Mouse (Mus musculus) liver, adult 2 months (tissue): ENCODE data around the gene H2afy. TPM values are rescaled to one million over a fixed set of nuclear protein-coding genes. Genes with fewer than 3 reads are reported as not detected.

ENCODE experiments used
- DNase-seq: peaks from one replicate; pipeline ENCODE4 v3.0.0-alpha.2; 2011; ENCODE audit warnings: low read depth, low spot score; ENCODE audit errors: extremely low read depth
- H3K27ac ChIP-seq: fragments of 200-500 bp; replicated peaks from 2 replicates; pipeline ENCODE4 v1.5.1; 2012; ENCODE audit warnings: low read depth, mild to moderate bottlenecking, control low read depth, inconsistent platforms, low read length; ENCODE audit not compliant: insufficient read depth
- H3K27me3 ChIP-seq: fragments of 200-500 bp; 2 replicates; pipeline ENCODE4 v1.6.1; 2012; ENCODE audit warnings: mild to moderate bottlenecking, moderate library complexity, low read length, inconsistent platforms; ENCODE audit not compliant: control insufficient read depth, insufficient read depth
- H3K36me3 ChIP-seq: fragments of 200-500 bp; 2 replicates; pipeline ENCODE4 v1.6.1; 2012; ENCODE audit warnings: low read length, inconsistent platforms; ENCODE audit not compliant: control insufficient read depth, insufficient read depth
- H3K4me1 ChIP-seq: fragments of 200-500 bp; 2 replicates; pipeline ENCODE4 v1.6.1; 2011; ENCODE audit warnings: low read length; ENCODE audit not compliant: control insufficient read depth, insufficient read depth
- H3K4me3 ChIP-seq: fragments of 200-500 bp; 2 replicates; pipeline ENCODE4 v1.5.1; 2011; ENCODE audit warnings: low read depth, mild to moderate bottlenecking, control low read depth, low read length, moderate library complexity; ENCODE audit not compliant: insufficient read depth
- H3K79me2 ChIP-seq: fragments of 200-500 bp; 2 replicates; pipeline ENCODE4 v1.6.1; 2012; ENCODE audit warnings: inconsistent platforms, mild to moderate bottlenecking, low read length, moderate library complexity; ENCODE audit not compliant: control insufficient read depth, insufficient read depth
- H3K9ac ChIP-seq: fragments of 200-500 bp; 2 replicates; pipeline ENCODE4 v1.6.1; 2012; ENCODE audit warnings: low read depth, mild to moderate bottlenecking, control low read depth, inconsistent platforms, low read length
- CTCF ChIP-seq: fragments of 200-500 bp; IDR thresholded peaks from 2 replicates; pipeline ENCODE4 v1.5.1; 2011; ENCODE audit warnings: low read depth, low read length, control low read depth
- POLR2A ChIP-seq: fragments of 200-500 bp; IDR thresholded peaks from 2 replicates; pipeline ENCODE4 v1.6.1; 2011; ENCODE audit warnings: low read length, control low read depth; ENCODE audit not compliant: insufficient read depth; ENCODE audit errors: extremely low read depth
- WGBS: fragments of 180-500 bp; shearing (Covaris S2); methylation state at CpG from one replicate; pipeline ENCODE4 v1.1.7; 2018; 5-methylcytosine and 5-hydroxymethylcytosine counted together
- polyA plus RNA-seq: library from polyadenylated mRNA; depleted of rRNA; stranded (reverse); fragments of >200 nt; gene quantifications from 2 replicates; pipeline ENCODE4 v1.2.3, GENCODE M21; 2012
- total RNA-seq: library from RNA; depleted of rRNA; stranded (reverse); fragments of >200 nt; gene quantifications from 2 replicates; pipeline ENCODE4 v1.2.3, GENCODE M21; 2014

The H2afy gene
- total and polyA plus RNA-seq, 2 experiments: 52.7 to 65.9 TPM

- TF ChIP-seq CTCF (no peak), POLR2A (no peak)
- no peaks in the 10 kb centered on the region for H3K27me3 ChIP-seq
- WGBS: 54% methylated on average over 11 of the region's 11 CpGs
- H3K4me1 ChIP-seq: no peaks in the 10 kb centered on the region
- no peaks in the 10 kb centered on the region for H3K79me2 ChIP-seq
- H3K9ac ChIP-seq: no peak overlapping the region
- H3K4me3 ChIP-seq: no peak overlapping the region
- H3K27ac ChIP-seq: no peak overlapping the region
- no peaks in the 10 kb centered on the region for H3K36me3 ChIP-seq
- DNase-seq: no peak
These were observed 6.4 kb upstream of the H2afy start for GRCm38 (mm10) chr13:56142382-56143150.

DNA sequence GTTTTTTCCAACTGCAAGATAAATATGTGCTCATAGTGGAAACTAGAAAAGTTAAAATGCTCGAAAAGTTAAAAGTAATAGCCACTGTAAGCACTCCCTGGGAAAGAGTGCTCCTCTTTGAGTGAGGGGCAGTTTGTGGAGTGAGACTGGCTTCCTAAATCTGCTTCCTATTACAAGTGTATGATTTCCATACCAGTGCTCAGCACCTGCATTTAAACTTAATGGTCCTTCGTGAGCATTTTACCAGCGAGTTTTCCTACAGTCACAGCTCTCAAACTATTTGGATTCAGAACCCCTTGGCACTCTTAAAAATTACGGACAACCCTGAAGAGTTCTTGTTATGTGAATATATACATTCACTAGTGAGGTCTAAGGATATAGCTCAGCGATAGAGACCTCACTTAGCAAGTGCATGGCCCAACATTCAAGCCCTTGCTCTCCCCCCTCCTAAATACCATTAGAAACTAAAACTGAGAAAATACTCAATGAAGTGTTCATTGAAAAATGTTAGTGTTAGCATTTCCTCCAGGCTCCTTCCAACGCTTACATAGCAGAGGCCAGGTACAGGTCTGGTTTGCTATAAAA lies 3.1 kb upstream of the H2afy start:
- H3K4me1 ChIP-seq: peaks cover 6% of the 10 kb centered on the region
- no peak for TF ChIP-seq POLR2A
- TF ChIP-seq CTCF: no peak
- H3K4me3 ChIP-seq: no peak overlapping the region
- H3K36me3 ChIP-seq: no peaks in the 10 kb centered on the region
- peaks cover 12% of the 10 kb centered on the region; the same call in 1 of the 2 replicates for H3K79me2 ChIP-seq
- no peak for DNase-seq
- H3K27me3 ChIP-seq: no peaks in the 10 kb centered on the region
- H3K9ac ChIP-seq: no peak overlapping the region
- no peak overlapping the region for H3K27ac ChIP-seq
- 76% methylated on average over 6 of the region's 6 CpGs for WGBS

GRCm38 (mm10) chr13:56135231-56136052 lies 719 bp downstream of the H2afy start:
- WGBS: 2% methylated on average over 87 of the region's 89 CpGs
- Histone ChIP-seq H3K9ac (peak overlapping the region; percentile 97), H3K27me3 (no peaks in the 10 kb centered on the region), H3K79me2 (peaks cover 42% of the 10 kb centered on the region), H3K36me3 (no peaks in the 10 kb centered on the region), H3K4me1 (peaks cover 19% of the 10 kb centered on the region), H3K4me3 (peak overlapping the region; percentile 86), H3K27ac (peak overlapping the region; percentile 53)
- peak; percentile 61 for DNase-seq
- TF ChIP-seq CTCF (no peak), POLR2A (peak; percentile 81; the same call in 1 of the 2 replicates)

DNA sequence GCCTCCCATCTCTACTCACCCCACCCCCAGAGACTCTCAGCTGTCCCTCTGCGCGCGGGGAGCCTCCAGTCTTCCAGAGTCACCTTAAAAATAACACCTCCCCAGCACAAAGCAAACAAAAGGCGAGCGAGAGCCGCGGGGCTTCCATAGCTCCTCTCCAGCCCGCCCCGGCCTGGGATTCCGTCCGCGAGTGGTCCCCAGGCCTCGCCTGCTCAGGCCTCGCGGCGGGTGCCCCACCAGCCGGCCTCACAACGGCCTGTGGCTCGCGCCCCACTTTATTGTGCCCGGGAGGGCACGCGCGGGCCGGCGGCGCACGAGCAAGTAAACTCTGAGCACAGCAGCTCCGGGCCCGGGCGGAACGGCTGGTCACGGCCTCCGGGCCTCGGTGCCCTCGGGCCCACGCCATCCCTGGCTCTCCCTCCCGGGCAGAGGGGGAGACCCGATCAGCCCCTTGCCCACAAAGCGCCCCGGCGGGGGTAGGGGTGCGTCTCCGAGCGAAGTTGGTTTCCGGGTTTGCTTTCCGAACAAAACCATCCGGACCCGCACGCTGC lies 1.5 kb downstream of the H2afy start:
- Histone ChIP-seq H3K79me2 (peaks cover 50% of the 10 kb centered on the region), H3K4me1 (peaks cover 19% of the 10 kb centered on the region), H3K4me3 (peak overlapping the region; percentile 86), H3K9ac (peak overlapping the region; percentile 97), H3K27ac (peak overlapping the region; percentile 52), H3K36me3 (no peaks in the 10 kb centered on the region), H3K27me3 (no peaks in the 10 kb centered on the region)
- TF ChIP-seq CTCF (no peak), POLR2A (no peak)
- WGBS: under 1% methylated on average over 50 of the region's 50 CpGs
- DNase-seq: peak; percentile 24

DNA sequence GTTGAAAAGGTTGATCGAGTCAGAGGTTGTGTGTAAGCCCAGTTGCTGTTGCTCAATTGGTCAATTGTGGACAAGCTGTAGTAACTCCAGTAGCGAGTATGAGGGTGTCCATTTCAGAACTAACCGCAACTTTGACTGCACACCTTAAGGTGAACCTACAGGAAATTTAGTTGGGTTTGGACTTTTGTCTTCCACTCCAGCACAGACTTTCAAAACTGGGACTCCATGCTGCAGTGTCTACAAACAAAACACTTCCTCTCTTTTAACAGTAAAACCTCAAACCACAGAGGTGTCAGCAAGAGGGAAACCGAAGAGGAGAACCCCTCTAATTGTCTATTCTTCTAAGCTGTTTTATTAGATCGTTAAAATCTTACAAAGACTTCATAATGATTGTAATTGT lies 2.1 kb downstream of the H2afy start:
- H3K4me3 ChIP-seq: peak overlapping the region; percentile 86; the same call in 1 of the 2 replicates
- H3K79me2 ChIP-seq: peaks cover 52% of the 10 kb centered on the region
- TF ChIP-seq POLR2A (no peak), CTCF (no peak)
- H3K9ac ChIP-seq: no peak overlapping the region
- no peaks in the 10 kb centered on the region for H3K36me3 ChIP-seq
- H3K4me1 ChIP-seq: peaks cover 19% of the 10 kb centered on the region
- peak; percentile 23 for DNase-seq
- 19% methylated on average over 5 of the region's 5 CpGs for WGBS
- H3K27me3 ChIP-seq: no peaks in the 10 kb centered on the region
- H3K27ac ChIP-seq: no peak overlapping the region
